8 mouse cellular contexts compared by ENCODE assay signal in genomic region chrX:12760501-12760900, GRCm38 (mm10). TPM values are rescaled to one million over a fixed set of nuclear protein-coding genes. Genes with fewer than 3 reads are reported as not detected.
DNase-seq lines count a peak whose midpoint lies in the region; ATAC-seq lines count a peak whose summit lies in the region.

No protein-coding gene starts in this region.

- WGBS in neural tube, embryonic 11.5 days = 17% methylated on average over 8 of the region's 8 CpGs
- 12% methylated on average over 8 of the region's 8 CpGs for WGBS in limb, embryonic 10.5 days
- WGBS in stomach, embryonic 15.5 days = 21% methylated on average over 8 of the region's 8 CpGs

- DNase-seq in embryo, embryonic 10.5 days (ENCODE audit: low spot score) = peak; percentile 17
- no peak for DNase-seq in embryo, embryonic 10 days (ENCODE audit: low spot score)
- no peak for DNase-seq in neural tube, embryonic 11.5 days (ENCODE audit: low spot score)
- no peak for DNase-seq in neural tube, embryonic 10.5 days (ENCODE audit: extremely low spot score, low spot score)
- no peak for DNase-seq in limb, embryonic 10.5 days (ENCODE audit: low spot score)
- DNase-seq in urinary bladder, postnatal 36 days (ENCODE audit: low spot score in 2 of 2) = no peak

- no peak overlapping the region for H3K27ac ChIP-seq in neural tube, embryonic 11.5 days (ENCODE audit: low read depth, low read length)
- no peak overlapping the region for H3K27ac ChIP-seq in limb, embryonic 10.5 days
- no peak overlapping the region for H3K27ac ChIP-seq in stomach, embryonic 15.5 days

- 0 out of 2 replicates have a peak overlapping the region, but pooled peaks have one; percentile 35 for H3K9ac ChIP-seq in neural tube, embryonic 11.5 days (ENCODE audit: low read length)
- no peak overlapping the region for H3K9ac ChIP-seq in stomach, embryonic 15.5 days

- no peak for ATAC-seq in neural tube, embryonic 11.5 days (ENCODE audit: insufficient read depth, low FRiP score, low TSS enrichment)
- no peak for ATAC-seq in stomach, embryonic 15.5 days (ENCODE audit: insufficient read depth, low FRiP score, low read depth)
- no peak for ATAC-seq in granulocyte monocyte progenitor cell, adult 5-6 weeks (replicated peaks; ENCODE audit: poor library complexity, severe bottlenecking)

- no peaks in the 10 kb centered on the region for H3K9me3 ChIP-seq in neural tube, embryonic 11.5 days (ENCODE audit: control insufficient read depth, low read length)
- H3K9me3 ChIP-seq in limb, embryonic 10.5 days (replicated peaks) = no peaks in the 10 kb centered on the region
- H3K9me3 ChIP-seq in stomach, embryonic 15.5 days = no peaks in the 10 kb centered on the region

- H3K36me3 ChIP-seq in neural tube, embryonic 11.5 days (ENCODE audit: control insufficient read depth, insufficient read depth, low read length) = no peaks in the 10 kb centered on the region
- no peaks in the 10 kb centered on the region for H3K36me3 ChIP-seq in limb, embryonic 10.5 days
- H3K36me3 ChIP-seq in stomach, embryonic 15.5 days = no peaks in the 10 kb centered on the region

- H3K4me1 ChIP-seq in neural tube, embryonic 11.5 days (ENCODE audit: control insufficient read depth, insufficient read depth, low read length) = no peaks in the 10 kb centered on the region
- no peaks in the 10 kb centered on the region for H3K4me1 ChIP-seq in limb, embryonic 10.5 days
- no peaks in the 10 kb centered on the region; the same call in 1 of the 2 replicates for H3K4me1 ChIP-seq in stomach, embryonic 15.5 days

- peak overlapping the region; percentile 49 for H3K4me2 ChIP-seq in neural tube, embryonic 11.5 days (ENCODE audit: low read depth)
- H3K4me2 ChIP-seq in stomach, embryonic 15.5 days = peak overlapping the region; percentile 47

- H3K27me3 ChIP-seq in neural tube, embryonic 11.5 days (ENCODE audit: control insufficient read depth, insufficient read depth, low read length) = peaks cover 4% of the 10 kb centered on the region; the same call in 1 of the 2 replicates
- peaks cover 42% of the 10 kb centered on the region for H3K27me3 ChIP-seq in limb, embryonic 10.5 days (ENCODE audit: low read depth, poor library complexity, severe bottlenecking)
- H3K27me3 ChIP-seq in stomach, embryonic 15.5 days (replicated peaks) = peaks cover 4% of the 10 kb centered on the region; the same call in 1 of the 2 replicates

- H3K4me3 ChIP-seq in neural tube, embryonic 11.5 days (ENCODE audit: low read depth, low read length) = peak overlapping the region; percentile 62
- peak overlapping the region; percentile 69 for H3K4me3 ChIP-seq in limb, embryonic 10.5 days
- H3K4me3 ChIP-seq in stomach, embryonic 15.5 days (replicated peaks) = peak overlapping the region; percentile 62

RNA-seq across cellular contexts. Expression of gene Med14, which starts 1.4 kb away (rescaled TPM):
- 28.5 and 28.9 TPM in 2 replicates for polyA plus RNA-seq in neural tube, embryonic 11.5 days (2014; fragmentation: Nextera tagmentation; extraction: Ambion mirVana)
- polyA plus RNA-seq in limb, embryonic 10.5 days (2016; fragmentation: Nextera tagmentation; extraction: Ambion mirVana) = 12.3 and 14.9 TPM in 2 replicates
- polyA plus RNA-seq in stomach, embryonic 15.5 days (2015; fragmentation: Nextera tagmentation; extraction: Ambion mirVana) = 10.8 and 12.9 TPM in 2 replicates
- total RNA-seq in granulocyte monocyte progenitor cell, adult 5-6 weeks (2014; fragmentation: Nextera tagmentation) = 52.4 and 56.7 TPM in 2 replicates
- 23.9 and 26.5 TPM in 2 replicates for total RNA-seq in granulocyte monocyte progenitor cell, adult 5-6 weeks (2017)
